Mouse (Mus musculus) hindbrain, embryonic 16.5 days (tissue): ENCODE data around the gene Fam160b1. TPM values are rescaled to one million over a fixed set of nuclear protein-coding genes. Genes with fewer than 3 reads are reported as not detected.

Source experiments
- ATAC-seq: fragments of 200-750 bp; cut with Nextera tagmentation; 2 replicates; pipeline ENCODE4 v1.8.0; 2017; ENCODE audit warnings: moderate TSS enrichment, moderate library complexity
- H3K27ac ChIP-seq: fragments of 300-500 bp; sonication (generic); 2 replicates; pipeline ENCODE4 v1.5.1; 2014; ENCODE audit warnings: low read depth, mild to moderate bottlenecking, control low read depth, low read length, moderate library complexity
- H3K27me3 ChIP-seq: fragments of 300-500 bp; sonication (generic); replicated peaks from 2 replicates; pipeline ENCODE4 v1.6.1; 2014; ENCODE audit warnings: low read length; ENCODE audit not compliant: control insufficient read depth, insufficient read depth
- H3K36me3 ChIP-seq: fragments of 300-500 bp; sonication (generic); 2 replicates; pipeline ENCODE4 v1.6.1; 2014; ENCODE audit warnings: mild to moderate bottlenecking, low read length, moderate library complexity, mixed read lengths; ENCODE audit not compliant: control insufficient read depth, insufficient read depth
- H3K4me1 ChIP-seq: fragments of 300-500 bp; sonication (generic); 2 replicates; pipeline ENCODE4 v1.6.1; 2014; ENCODE audit warnings: low read depth, low read length; ENCODE audit not compliant: control insufficient read depth, insufficient read depth
- H3K4me2 ChIP-seq: fragments of 300-500 bp; sonication (generic); 2 replicates; pipeline ENCODE4 v1.6.1; 2014; ENCODE audit warnings: mild to moderate bottlenecking, low read length, control low read depth, moderate library complexity
- H3K4me3 ChIP-seq: fragments of 300-500 bp; sonication (generic); 2 replicates; pipeline ENCODE4 v1.5.1; 2014; ENCODE audit warnings: mild to moderate bottlenecking, low read length, control low read depth, moderate library complexity
- H3K9ac ChIP-seq: fragments of 300-500 bp; sonication (generic); 2 replicates; pipeline ENCODE4 v1.6.1; 2014; ENCODE audit warnings: low read depth, mild to moderate bottlenecking, control low read depth, low read length, moderate library complexity
- H3K9me3 ChIP-seq: fragments of 300-500 bp; sonication (generic); 2 replicates; pipeline ENCODE4 v1.6.1; 2014; ENCODE audit warnings: mild to moderate bottlenecking, low read length, moderate library complexity; ENCODE audit not compliant: control insufficient read depth
- WGBS: fragments of 180-500 bp; shearing (Covaris S2); extraction: QIAGEN DNeasy Blood & Tissue Kit; methylation state at CpG from one replicate; pipeline ENCODE4 v1.1.7; 2014; 5-methylcytosine and 5-hydroxymethylcytosine counted together
- polyA plus RNA-seq: library from polyadenylated mRNA; unstranded; fragments of >200 nt; fragmentation: Nextera tagmentation; extraction: Ambion mirVana; gene quantifications from 2 replicates; pipeline ENCODE4 v1.2.1, GENCODE M21; 2015

Gene Fam160b1
- polyA plus RNA-seq, 1 experiment from 2014 or later = 11.2 TPM

DNA sequence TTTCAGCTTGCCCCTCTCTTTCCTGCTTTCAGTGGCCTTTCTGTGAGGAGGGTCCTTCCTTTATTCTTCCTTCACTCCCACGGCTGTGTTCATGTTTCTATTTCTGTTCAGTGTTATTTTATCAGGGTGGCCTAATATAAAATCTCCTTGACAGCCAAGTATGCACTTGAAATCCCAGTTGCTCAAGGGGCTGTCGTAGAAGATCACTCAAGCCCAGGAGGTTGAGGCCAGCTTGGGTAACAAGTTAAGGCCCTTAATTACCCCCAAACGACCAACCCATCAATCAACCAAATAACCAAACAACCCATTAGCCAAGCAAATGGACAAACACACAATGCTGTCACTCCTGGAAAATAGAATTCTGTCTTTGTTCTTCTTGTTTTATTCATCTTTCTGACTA is 62.9 kb downstream of the Fam160b1 start:
- WGBS = 50% methylated on average over 3 of the region's 3 CpGs
- Histone ChIP-seq H3K9me3 (no peaks in the 10 kb centered on the region), H3K27ac (no peak overlapping the region), H3K27me3 (no peaks in the 10 kb centered on the region), H3K4me1 (peaks cover under 1% of the 10 kb centered on the region; the same call in 1 of the 2 replicates), H3K36me3 (no peaks in the 10 kb centered on the region), H3K4me3 (no peak overlapping the region), H3K9ac (no peak overlapping the region), H3K4me2 (no peak overlapping the region)
- no peak for ATAC-seq

DNA sequence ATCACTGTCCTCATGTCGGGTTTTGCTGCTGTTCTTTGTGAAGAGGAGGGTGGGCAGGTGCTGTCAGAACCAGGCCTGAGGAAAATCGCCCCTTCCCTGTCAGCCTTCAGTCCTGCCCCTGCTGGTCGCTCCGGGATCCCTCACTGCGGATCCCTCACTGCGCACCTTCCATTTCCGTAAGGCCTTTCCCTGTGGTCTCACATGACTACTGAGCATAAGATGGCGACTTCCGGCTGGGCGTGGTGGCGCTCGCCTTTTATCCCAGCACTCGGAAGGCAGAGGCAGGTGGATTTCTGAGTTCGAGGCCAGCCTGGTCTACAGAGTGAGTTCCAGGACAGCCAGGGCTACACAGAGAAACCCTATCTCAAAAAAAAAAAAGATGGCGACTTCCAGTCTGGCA is 64.8 kb downstream of the Fam160b1 start:
- ATAC-seq = no peak
- Histone ChIP-seq H3K27me3 (no peaks in the 10 kb centered on the region), H3K4me1 (no peaks in the 10 kb centered on the region), H3K4me2 (no peak overlapping the region), H3K9me3 (no peaks in the 10 kb centered on the region), H3K4me3 (no peak overlapping the region), H3K9ac (no peak overlapping the region), H3K36me3 (no peaks in the 10 kb centered on the region), H3K27ac (no peak overlapping the region)
- WGBS = 99% methylated on average over 15 of the region's 15 CpGs

DNA sequence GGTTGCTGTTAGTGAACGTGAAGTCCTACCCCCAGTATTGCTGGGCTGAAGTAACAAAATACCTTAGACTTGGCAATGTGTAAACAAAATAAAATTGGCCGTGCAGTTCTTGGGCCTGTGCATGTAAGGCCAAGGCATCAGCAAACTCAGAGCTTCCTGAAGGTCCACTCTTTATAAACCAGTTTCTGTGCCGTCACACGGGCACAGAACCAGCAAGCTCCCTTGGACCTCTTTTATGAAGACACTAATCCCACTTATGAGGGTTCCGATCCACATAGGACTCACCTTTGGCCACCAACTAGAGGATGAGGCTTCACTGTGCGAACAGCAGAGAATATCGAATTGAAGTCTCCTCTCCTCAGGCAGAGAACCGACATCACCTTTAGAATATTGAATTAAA is 66.4 kb downstream of the Fam160b1 start:
- Histone ChIP-seq H3K4me1 (no peaks in the 10 kb centered on the region), H3K9me3 (no peaks in the 10 kb centered on the region), H3K27me3 (no peaks in the 10 kb centered on the region), H3K4me2 (no peak overlapping the region), H3K36me3 (no peaks in the 10 kb centered on the region), H3K27ac (no peak overlapping the region), H3K9ac (no peak overlapping the region), H3K4me3 (no peak overlapping the region)
- ATAC-seq = no peak
- WGBS = 96% methylated on average over 8 of the region's 8 CpGs

DNA sequence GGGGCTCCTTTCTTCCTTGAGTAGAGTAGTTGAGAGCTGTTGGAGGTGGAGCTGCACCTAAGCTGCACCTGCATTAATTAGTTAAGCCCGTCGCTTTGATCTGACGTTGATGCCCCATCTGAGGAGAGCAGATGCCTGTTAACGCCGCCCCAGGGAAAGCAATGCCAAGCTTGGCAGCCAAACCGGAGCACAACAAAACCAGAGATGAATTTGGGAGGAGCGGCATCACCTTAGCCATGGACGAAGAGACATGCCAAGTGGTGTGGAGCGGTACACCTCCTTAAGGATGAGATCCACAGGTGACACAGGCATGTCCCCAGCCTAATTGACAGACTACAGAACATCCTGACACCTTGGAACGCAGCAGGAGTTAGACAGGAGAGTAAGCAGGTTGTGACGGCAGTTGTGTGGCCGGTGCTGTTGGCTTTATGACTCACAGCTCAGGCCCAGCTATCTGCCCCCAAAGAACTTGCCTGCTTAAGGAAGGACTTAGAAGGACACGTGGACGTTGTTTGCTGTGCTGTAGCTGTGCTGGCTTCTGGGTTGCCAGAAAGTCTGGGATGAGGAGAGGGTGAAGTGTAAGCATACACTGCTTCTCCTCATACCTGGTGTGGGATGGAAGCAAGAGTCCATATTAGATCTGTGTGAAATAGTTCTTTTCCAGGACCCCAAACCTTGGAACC is 67.4 kb downstream of the Fam160b1 start:
- Histone ChIP-seq H3K9me3 (no peaks in the 10 kb centered on the region), H3K27me3 (no peaks in the 10 kb centered on the region; the same call in 1 of the 2 replicates), H3K27ac (no peak overlapping the region), H3K4me2 (no peak overlapping the region), H3K4me1 (no peaks in the 10 kb centered on the region), H3K4me3 (no peak overlapping the region), H3K36me3 (no peaks in the 10 kb centered on the region), H3K9ac (no peak overlapping the region)
- 75% methylated on average over 14 of the region's 14 CpGs for WGBS
- no peak for ATAC-seq

DNA sequence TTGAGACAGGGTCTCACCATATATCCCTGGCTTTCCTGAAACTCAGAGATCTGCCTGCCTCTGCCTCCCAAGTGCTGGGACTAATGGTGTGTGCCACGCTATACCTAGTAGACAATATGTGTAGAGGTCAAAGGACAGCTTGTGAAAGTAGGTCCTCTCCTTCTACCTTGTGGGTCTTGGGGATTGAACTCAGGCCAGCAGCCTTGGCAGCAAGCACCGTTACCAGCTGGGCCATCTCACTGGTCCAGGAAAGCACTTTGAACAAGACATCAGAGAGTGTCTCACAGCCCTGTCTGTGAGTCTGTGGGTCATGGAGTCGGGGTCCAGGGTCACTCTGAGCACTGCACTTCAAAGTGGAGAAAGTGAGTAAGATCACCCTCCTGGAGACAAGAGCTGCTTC is 68.2 kb downstream of the Fam160b1 start:
- no peaks in the 10 kb centered on the region; the same call in 1 of the 2 replicates for H3K27me3 ChIP-seq
- WGBS = 82% methylated on average over 3 of the region's 3 CpGs
- ATAC-seq = no peak
- H3K36me3 ChIP-seq = no peaks in the 10 kb centered on the region
- H3K9me3 ChIP-seq = no peaks in the 10 kb centered on the region
- no peak overlapping the region for H3K27ac ChIP-seq
- H3K4me1 ChIP-seq = peaks cover 3% of the 10 kb centered on the region; the same call in 1 of the 2 replicates
- H3K4me2 ChIP-seq = no peak overlapping the region
- no peak overlapping the region for H3K9ac ChIP-seq
- H3K4me3 ChIP-seq = no peak overlapping the region

DNA sequence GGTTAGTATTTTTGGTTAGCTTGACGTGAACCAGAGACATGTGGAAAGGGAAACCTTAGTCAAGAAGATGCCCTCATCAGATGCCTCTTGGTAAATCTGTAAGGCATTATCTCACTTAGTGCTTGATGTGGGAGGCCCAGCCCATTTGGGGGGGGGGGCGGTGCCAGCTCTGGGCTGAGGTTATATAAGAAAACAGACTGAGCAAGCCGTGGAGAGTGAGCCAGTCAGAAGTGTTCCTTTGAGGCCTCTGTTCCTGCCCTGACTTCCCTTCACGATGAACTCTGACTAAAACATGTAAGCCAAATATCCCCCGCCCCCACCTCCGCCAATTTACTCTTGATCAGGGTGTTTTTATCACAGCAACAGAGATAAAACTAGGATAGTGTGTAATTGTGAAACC is 69.4 kb downstream of the Fam160b1 start:
- Histone ChIP-seq H3K9me3 (no peaks in the 10 kb centered on the region), H3K27ac (no peak overlapping the region), H3K27me3 (no peaks in the 10 kb centered on the region; the same call in 1 of the 2 replicates), H3K4me2 (no peak overlapping the region), H3K36me3 (no peaks in the 10 kb centered on the region), H3K4me1 (peaks cover 4% of the 10 kb centered on the region; the same call in 1 of the 2 replicates), H3K4me3 (no peak overlapping the region), H3K9ac (no peak overlapping the region)
- no peak for ATAC-seq
- WGBS = 75% methylated on average over 6 of the region's 6 CpGs

DNA sequence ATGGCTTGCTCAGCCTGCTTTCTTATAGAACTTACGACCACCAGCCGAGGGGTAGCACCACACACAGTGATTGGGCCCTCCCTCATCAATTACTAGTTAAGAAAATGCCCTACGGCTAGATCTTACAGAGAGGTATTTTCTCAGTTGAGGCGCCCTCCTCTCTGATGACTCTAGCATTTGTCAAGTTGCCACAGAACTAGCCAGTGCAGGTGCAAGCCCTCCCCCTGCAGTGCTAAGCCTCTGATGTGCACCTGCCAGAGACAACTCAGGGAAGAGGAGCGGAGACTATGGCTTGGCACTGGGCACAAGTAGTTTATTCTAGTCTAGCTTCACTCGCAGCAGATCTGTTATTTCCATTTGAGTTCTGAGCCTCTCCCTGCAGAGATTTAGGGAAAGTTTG is 71.0 kb downstream of the Fam160b1 start:
- no peak for ATAC-seq
- Histone ChIP-seq H3K9ac (no peak overlapping the region), H3K4me1 (peaks cover 4% of the 10 kb centered on the region; the same call in 1 of the 2 replicates), H3K36me3 (no peaks in the 10 kb centered on the region), H3K9me3 (no peaks in the 10 kb centered on the region), H3K4me2 (no peak overlapping the region), H3K4me3 (no peak overlapping the region), H3K27me3 (no peaks in the 10 kb centered on the region; the same call in none of the 2 replicates), H3K27ac (no peak overlapping the region)
- 55% methylated on average over 6 of the region's 6 CpGs for WGBS

DNA sequence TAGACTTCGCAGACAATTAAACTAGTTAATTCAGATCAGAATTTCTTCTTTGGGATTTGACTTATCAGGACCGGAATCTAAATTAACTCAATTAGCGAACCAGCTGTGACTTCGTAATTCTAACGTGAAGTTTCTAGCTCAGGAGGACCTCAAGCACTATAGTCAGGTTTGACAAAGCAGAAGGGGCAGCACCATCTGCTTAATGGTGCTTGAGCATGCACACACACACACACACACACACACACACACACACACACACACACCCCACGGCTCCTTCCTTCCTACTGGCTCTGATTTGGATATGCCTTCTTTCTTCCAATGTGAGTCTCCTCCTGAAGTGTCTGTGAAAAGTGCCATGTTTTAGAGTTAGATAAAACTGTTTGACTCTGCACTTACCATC is 73.5 kb downstream of the Fam160b1 start:
- no peaks in the 10 kb centered on the region for H3K36me3 ChIP-seq
- no peaks in the 10 kb centered on the region; the same call in none of the 2 replicates for H3K27me3 ChIP-seq
- ATAC-seq = no peak
- H3K9ac ChIP-seq = no peak overlapping the region
- H3K9me3 ChIP-seq = no peaks in the 10 kb centered on the region
- H3K4me1 ChIP-seq = peaks cover 4% of the 10 kb centered on the region; the same call in 1 of the 2 replicates
- no peak overlapping the region for H3K4me2 ChIP-seq
- H3K4me3 ChIP-seq = no peak overlapping the region
- H3K27ac ChIP-seq = no peak overlapping the region
- WGBS = 47% methylated on average over 6 of the region's 6 CpGs

DNA sequence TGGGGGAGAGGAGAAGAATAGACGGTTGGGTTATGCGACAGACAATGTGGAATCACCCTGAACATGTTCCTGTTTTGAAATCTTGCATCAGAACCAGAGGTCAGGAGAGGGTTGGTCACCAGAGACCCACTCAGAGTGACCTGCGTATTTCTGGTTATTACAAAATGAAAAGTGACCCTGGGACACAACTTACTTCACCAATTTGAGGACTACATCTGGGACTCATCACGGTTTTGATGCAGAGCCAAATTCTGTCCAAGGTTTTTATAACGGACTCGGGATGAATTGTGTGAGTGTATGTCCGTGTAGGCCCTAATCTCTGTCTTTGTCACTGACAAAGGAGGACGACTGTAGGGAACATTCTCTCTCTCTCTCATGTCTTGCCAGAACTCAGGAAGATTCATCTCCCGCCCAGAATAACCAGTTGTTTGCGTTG is 76.1 kb downstream of the Fam160b1 start:
- H3K36me3 ChIP-seq = no peaks in the 10 kb centered on the region
- H3K4me2 ChIP-seq = no peak overlapping the region
- 61% methylated on average over 10 of the region's 10 CpGs for WGBS
- no peak overlapping the region for H3K4me3 ChIP-seq
- H3K27me3 ChIP-seq = no peaks in the 10 kb centered on the region; the same call in none of the 2 replicates
- no peak overlapping the region for H3K9ac ChIP-seq
- no peak for ATAC-seq
- no peak overlapping the region for H3K27ac ChIP-seq
- no peaks in the 10 kb centered on the region for H3K9me3 ChIP-seq
- peaks cover 4% of the 10 kb centered on the region; the same call in 1 of the 2 replicates for H3K4me1 ChIP-seq
